Mouse (Mus musculus) heart, postnatal 10 days (tissue): Measurements from ENCODE around the gene Cfb. TPM values are rescaled to one million over a fixed set of nuclear protein-coding genes. Genes with fewer than 3 reads are reported as not detected.
A peak's percentile ranks its signal among the peaks of the same experiment; 100 is the strongest.
"Not testable (repeated sequence)": the region's sequence is repeated elsewhere in the genome, so short reads cannot be mapped to it uniquely, and the experiment has no call there.

Source experiments
- DNase-seq, 2 experiments: peaks; one replicate each; pipeline ENCODE4 v3.0.0; 2021
- intact Hi-C: fragments of 180-260 bp; cut with DNase I; formaldehyde crosslinking; loops from one replicate; pipeline ENCODE4 v1.15.1; 2025
- microRNA-seq, 2 experiments: library from miRNA; unstranded; fragments of <30 nt; microRNA quantifications; one replicate each; pipeline ENCODE4 v1.2.0; 2022
- total RNA-seq, 2 experiments: library from RNA; stranded (reverse); gene quantifications; 2 replicates each; pipeline ENCODE4 v1.2.3; 2021

Gene Cfb
- total RNA-seq, 2 experiments from 2014 or later, result 3.5 to 7.0 TPM

DNA sequence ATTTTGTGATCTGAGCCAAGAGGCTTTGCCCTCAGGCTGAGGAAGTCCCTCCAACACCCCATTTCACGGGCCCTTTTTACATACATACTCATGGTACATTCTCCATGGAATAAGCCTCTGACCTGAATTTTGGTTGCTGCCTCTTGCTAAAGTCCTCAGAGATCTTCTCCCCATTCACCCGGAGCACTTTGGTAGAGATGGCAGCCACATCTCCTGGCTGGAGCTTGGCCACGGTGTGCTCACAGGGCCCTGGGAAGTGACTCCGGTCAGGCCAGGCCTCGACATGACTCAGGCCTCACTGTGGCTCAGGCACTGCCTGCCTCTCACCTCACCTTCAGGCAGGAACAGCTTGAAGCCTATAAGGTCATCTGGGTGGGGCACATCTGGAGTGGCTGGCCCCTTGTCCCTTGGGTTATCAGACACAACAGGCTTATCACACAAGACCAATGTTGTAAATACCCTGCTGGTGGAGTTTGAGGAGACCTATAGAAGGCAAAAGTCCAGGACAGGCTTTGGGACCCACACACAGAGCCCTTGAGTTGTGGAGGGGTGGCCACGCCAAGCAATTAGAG is 21.5 kb downstream of the Cfb start:
- intact Hi-C loops, result loop anchor here (10.0 kb wide), 1 partner anchor 394 kb away; the partner anchor contains the start of genes Atp6v1g2 and Nfkbil1
- DNase-seq, result no peak

DNA sequence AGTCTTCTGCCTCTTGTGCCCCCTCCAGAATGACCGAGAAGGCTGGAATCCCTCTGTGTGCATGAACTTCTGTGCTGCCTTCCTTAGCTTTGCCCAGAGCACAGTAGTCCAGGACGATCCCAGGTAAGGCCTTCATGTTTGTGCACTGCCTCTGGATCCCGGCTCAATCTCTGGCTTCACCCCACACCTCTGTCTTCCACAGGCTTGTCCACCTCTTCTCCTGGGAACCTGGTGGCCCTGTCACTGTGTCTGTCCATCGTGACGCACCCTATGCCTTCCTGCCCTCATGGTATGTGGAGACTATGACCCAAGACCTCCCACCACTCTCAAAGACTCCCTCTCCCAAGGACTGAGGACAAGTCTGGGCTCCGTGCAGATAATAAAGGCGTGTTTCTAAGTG is 23.5 kb downstream of the Cfb start:
- DNase-seq, result no peak
- intact Hi-C loops, result no loop called here

DNA sequence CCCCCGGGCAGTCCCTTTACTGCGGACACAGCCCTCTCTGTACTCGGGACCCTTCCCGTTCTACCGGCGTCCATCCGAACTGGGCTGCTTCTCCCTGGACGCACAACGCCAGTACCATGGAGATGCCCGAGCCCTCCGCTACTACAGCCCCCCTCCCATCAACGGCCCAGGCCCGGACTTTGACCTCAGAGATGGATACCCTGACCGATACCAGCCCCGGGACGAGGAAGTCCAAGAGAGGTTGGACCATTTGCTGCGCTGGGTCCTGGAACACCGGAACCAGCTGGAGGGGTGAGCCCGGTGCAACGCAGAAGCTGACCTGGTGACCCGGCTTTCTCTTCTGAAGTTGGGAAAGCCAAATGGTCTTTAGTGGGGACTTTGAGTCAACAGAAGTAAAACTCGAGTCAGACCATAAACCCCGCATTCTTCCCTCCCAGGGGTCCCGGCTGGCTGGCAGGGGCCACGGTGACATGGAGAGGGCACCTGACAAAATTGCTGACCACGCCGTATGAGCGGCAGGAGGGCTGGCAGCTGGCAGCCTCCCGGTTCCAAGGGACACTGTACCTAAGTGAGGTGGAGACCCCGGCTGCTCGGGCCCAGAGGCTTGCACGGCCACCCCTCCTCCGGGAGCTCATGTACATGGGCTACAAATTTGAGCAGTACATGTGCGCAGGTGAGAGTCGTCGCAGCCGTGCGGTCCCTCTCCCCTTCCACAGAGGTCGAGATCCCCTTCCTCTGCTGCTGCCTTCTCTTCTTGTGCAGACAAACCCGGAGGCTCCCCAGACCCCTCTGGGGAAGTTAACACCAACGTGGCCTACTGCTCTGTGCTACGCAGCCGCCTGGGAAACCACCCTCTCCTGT is 24.6 kb downstream of the Cfb start:
- intact Hi-C loops, result no loop called here
- DNase-seq, result peak in 1 of 2 experiments; percentile 14

DNA sequence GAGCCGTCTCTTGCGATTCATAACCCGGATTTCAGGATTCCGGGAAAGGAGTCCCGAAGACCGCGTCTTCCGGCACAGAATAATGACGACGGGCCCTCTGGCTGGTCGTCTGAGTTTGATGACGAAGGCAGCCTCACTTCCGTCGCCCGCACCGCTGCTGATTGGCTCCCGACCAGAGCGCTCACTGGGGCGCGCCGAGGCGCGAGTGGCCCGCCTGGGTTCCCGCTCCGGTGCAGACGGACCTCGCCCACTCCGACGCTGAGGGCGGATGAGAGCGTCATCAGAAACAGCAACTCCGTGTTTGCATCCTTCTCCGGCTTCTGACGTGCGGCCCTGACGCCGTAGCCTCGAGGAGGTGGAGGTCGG is 25.5 kb downstream of the Cfb start, which contains the start of the genes Stk19 and Dxo:
TSS of gene Stk19 (minus strand) at position 90 of the 366 bp plus-strand sequence.
TSS of gene Dxo (plus strand) at position 164 of the 366 bp plus-strand sequence.
- intact Hi-C loops, result no loop called here
- DNase-seq, result peak; percentile 97 to 99

DNA sequence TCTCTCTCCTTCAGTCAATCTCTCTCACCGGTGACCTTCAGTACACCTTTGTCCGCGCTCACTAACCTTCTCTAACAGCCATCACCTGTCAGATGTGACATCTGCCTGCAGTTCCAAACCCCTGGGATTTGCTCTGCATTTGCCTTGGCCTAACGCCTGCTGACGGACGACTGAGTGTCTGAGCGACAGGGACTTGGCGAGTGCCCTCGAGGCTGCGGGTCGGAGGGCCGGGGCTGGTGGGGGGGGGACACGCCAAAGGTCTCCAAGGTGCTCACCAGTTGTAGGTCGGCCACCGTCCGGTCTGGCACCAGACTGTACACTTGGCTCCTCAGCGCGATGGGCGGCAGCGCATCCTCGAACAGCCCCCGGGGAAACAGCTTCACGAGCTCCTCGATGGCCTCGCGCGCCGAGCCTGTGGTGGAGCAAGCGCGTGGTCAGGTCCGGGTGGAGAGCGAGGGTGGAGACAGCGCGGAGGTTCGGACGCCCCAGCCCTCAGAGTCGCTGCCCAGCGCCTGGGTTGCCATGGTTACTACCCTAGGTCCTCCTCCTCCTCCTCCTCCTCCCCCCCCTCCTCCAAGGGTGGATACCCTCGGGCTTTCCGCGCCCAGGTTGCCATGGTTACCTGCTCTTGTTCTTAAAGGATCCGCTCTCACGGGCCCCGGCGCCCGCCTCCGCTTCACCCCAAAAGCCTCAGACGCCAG is 26.0 kb downstream of the Cfb start:
- intact Hi-C loops, result no loop called here
- DNase-seq, result peak in 1 of 2 experiments; percentile 23

DNA sequence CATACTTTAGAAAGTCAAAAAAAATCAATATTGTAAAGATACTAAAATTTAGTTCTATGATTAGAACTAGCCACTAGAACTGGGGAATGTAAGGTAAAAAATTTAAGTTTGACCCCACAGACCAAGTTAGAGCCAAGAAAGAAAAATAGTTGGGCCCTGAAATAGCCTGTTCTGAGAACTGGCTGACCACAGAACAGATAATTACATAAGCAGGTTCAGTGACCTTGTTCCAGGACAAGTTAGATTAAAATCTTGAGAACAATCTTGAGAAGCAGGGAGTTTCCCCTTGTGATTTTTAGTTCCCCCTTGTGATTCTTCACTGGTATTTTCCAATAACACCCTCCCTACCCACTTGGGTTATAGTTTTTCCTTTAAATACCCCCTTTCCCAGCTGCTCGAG is 31.5 kb downstream of the Cfb start:
- intact Hi-C loops, result not testable (repeated sequence)

DNA sequence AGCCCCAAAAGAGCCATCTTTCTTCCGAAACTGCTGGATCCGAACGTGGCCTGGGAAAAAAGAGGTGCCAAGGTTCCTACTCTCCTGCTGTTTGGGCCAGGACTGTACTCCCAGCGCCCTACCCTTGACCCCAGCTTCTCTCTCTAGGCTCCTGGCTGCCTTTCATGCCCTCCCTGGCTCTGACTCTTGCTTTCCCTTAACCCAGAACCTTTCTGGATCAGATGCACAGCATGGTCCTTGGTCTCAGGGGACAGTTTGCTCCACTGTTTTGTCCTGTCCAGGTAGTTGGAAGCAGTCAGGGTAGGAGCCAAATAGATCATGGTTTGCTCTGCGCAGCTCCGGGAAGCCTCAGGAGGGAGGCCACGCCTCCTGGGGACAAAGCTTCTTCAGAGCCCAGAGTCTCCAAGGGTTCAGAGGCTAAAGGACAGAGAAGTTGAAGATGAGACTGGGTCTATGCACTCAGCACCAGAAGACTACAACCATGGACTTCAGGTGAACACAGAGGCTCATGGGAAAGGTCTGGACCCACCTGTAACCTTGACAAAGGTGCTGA is 47.4 kb downstream of the Cfb start:
- intact Hi-C loops, result loop anchor here (5.0 kb wide), 1 partner anchor 163 kb away; no protein-coding TSS in a partner anchor
- DNase-seq, result no peak

More for the DNA sequence above, 31.5 kb downstream of the Cfb start:
- DNase-seq, result not testable (repeated sequence)

DNA sequence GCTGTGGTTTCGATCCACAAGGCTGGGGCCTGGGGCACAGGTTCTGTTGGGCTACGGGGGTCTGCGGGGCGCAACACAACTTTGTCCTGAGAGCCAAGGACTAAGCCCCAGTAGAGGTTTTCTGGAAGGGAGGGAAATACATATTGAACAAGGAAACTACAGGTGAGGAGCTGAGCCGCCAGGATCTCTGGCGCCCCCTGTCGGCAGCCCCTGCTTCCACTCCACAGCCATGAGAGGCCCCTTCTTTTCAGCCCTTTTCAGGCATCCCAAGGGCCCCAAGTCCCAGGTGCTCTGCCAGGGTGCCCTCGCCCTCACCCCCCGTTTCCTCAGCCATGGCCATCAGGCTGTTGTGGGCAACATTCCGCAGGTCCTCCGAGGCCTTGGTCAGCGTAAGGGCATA is 48.6 kb downstream of the Cfb start:
- peak; percentile 24 to 32 for DNase-seq
- intact Hi-C loops, result loop anchor here (2.0 to 5.0 kb wide), 2 partner anchors 83 to 161 kb away; no protein-coding TSS in a partner anchor

DNA sequence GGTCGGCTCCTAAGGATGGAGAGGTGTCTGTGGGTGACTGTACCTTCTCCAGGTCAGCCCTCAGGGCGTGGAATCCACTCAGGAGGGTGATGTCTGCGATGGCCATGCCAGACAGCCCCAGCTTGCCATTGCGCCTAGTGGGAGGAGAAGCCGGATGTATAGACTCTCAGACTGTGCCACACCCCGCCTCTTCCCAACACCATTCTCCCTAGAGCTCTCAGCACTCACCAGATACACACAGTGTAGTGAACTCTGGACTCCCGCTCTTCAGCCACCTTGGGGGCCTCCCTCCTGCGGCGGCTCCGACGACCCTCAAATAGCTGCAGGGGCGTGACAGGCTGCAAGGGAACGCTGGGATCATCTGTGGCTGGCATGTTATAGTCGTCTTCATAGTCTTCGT is 51.0 kb downstream of the Cfb start:
- no peak for DNase-seq

DNA sequence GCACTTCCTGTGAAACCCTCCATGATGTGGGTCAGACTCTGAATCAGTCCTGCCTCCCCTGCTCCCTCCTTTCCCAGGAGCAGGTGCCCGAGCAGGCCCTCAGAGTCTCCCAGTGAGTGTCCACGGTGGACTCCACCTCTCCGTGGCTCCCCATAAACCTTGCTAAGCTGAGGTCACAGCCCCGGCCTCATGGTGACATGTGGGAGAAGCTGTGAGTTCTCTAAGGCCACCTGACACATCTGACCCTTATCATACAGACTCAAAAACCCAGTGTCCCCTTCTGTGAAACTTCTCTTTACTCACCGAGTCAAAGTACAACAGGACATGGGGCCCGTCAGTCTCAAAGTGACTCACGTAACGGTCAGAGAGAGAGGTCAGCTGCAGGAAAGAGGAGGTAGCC is 51.5 kb downstream of the Cfb start:
- intact Hi-C loops, result loop anchor here (5.0 kb wide), 1 partner anchor 159 kb away; no protein-coding TSS in a partner anchor
- not testable (repeated sequence) for DNase-seq

More for the DNA sequence above, 51.0 kb downstream of the Cfb start:
- intact Hi-C loops, result loop anchor here (5.0 kb wide), 1 partner anchor 159 kb away; no protein-coding TSS in a partner anchor

DNA sequence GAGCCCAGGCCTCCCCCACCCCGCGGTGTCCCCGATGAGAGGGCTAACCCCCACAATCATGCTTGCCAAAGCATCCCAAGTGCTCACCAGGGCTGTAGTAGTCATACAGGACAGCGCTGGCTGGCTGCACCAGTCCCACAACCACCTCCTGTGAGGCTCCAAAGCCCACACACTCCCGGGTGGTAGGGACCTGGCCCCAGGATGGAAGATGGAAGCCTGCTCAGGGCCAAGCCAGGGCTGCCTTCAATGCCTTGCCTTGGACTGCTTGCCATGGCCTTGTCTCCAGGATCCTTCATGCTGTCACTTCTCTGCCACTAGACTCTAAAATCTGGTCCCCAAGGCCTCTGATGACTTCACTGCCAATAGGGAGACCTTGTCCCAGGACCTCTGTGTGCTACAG is 51.9 kb downstream of the Cfb start:
- intact Hi-C loops, result loop anchor here (5.0 kb wide), 1 partner anchor 158 kb away; no protein-coding TSS in a partner anchor
- not testable (repeated sequence) for DNase-seq

DNA sequence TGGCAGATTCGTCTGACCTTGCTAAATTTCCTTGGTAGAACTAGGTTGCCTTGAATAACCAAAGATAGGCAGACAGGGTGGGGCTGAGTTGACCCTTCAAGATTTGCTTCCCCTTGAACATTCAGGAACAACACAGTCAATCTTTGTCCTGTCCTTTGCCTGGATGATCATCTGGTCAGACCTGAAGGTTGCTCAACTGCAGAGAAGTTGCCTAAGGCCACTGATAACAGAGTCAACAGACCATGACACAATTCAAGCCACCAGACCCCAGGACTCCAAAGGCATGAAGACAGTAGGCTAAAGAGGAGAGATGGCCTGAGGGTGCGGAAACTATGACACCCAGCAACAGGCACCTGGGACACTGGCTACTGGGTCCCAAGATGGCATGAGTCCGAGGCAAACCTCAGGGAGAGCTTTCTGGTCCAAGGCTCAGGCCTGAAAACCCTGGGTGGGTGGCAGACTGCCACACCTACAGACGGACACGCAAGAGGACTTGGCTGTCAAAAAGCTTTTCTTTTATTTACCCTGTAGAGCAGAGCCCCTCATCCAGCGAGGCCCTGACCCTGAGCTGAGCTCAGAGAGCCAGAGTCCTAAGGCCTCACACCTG is 53.6 kb downstream of the Cfb start:
- DNase-seq, result no peak
- intact Hi-C loops, result no loop called here

DNA sequence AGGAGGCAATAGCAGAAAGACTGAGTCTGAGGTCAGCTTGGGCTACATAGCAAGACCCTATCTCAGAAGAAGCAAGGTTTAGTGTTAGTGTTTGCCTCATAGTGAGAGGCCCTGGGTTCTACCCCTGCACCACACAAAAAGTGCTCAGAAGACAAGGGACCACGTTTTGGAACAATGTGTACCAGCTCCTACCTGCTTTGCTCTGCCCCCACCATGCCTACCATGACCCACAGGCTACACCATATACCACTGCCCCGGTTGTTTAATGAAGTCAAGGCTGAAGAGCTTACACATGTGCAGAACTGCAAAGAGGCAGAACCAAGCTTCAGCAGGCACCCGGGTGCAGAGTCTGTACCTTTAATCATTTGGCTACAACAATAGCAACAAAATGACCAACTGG is 55.1 kb downstream of the Cfb start:
- intact Hi-C loops, result no loop called here
- no peak for DNase-seq

Small RNA genes within 50 kb of the gene (microRNA-seq; reads per million reads assigned to microRNA genes)
- 0 reads per million in 2 experiments for gene Mir6970
- gene Mir6971, result 2.1 reads per million in 2 experiments
- gene Mir6972, result 0 reads per million in 2 experiments

Other genes with a start within 250 kb of the Cfb start
- 1 to 10 TPM; 2.1 to 3.5 TPM for gene Egfl8, start 246.5 kb downstream of the Cfb start, total RNA-seq
- gene Ppt2, start 234.0 kb downstream of the Cfb start, total RNA-seq, result 10 to 100 TPM; 39.0 to 45.7 TPM
- gene Prrt1, start 233.0 kb downstream of the Cfb start, total RNA-seq, result 1 to 10 TPM in 1 of 2 experiments, under 1 TPM in 1; 0.89 to 1.2 TPM
- 1 to 10 TPM; 8.5 to 9.9 TPM for gene Fkbpl, start 217.8 kb downstream of the Cfb start, total RNA-seq
- gene Atf6b, start 215.4 kb downstream of the Cfb start, total RNA-seq, result 10 to 100 TPM; 19.0 to 19.3 TPM
- gene Tnxb, start 192.0 kb downstream of the Cfb start, total RNA-seq, result 10 to 100 TPM; 63.9 to 66.5 TPM
- gene C4b, start 118.6 kb downstream of the Cfb start, total RNA-seq, result 10 to 100 TPM; 15.8 to 19.5 TPM
- gene Cyp21a1, start 58.0 kb downstream of the Cfb start, total RNA-seq, result not detected
- 10 to 100 TPM; 12.5 to 13.5 TPM for gene Stk19, start 25.6 kb downstream of the Cfb start, total RNA-seq
- gene Dxo, start 25.5 kb downstream of the Cfb start, total RNA-seq, result 10 to 100 TPM; 16.9 to 20.5 TPM
- gene Skiv2l, start 12.3 kb downstream of the Cfb start, total RNA-seq, result 10 to 100 TPM; 27.6 to 29.3 TPM
- 10 to 100 TPM; 21.0 to 21.3 TPM for gene Nelfe, start 12.1 kb downstream of the Cfb start, total RNA-seq
- gene Zbtb12, start 17.0 kb upstream of the Cfb start, total RNA-seq, result 1 to 10 TPM; 5.5 to 9.3 TPM
- not detected for gene Gm20547, start 19.5 kb upstream of the Cfb start, total RNA-seq
- gene C2, start 35.7 kb upstream of the Cfb start, total RNA-seq, result 1 to 10 TPM; 3.1 to 5.6 TPM
- 10 to 100 TPM; 52.4 to 58.2 TPM for gene Ehmt2, start 36.0 kb upstream of the Cfb start, total RNA-seq
- not detected for gene Slc44a4, start 51.9 kb upstream of the Cfb start, total RNA-seq
- gene Neu1, start 68.7 kb upstream of the Cfb start, total RNA-seq, result 10 to 100 TPM; 12.2 to 12.6 TPM
- gene Hspa1b, start 96.7 kb upstream of the Cfb start, total RNA-seq, result 1 to 10 TPM; 3.9 to 4.5 TPM
- not detected for gene Gm20481, start 107.4 kb upstream of the Cfb start, total RNA-seq
- 1 to 10 TPM; 2.6 TPM for gene Hspa1a, start 109.6 kb upstream of the Cfb start, total RNA-seq
- 1 to 10 TPM; 4.0 to 4.1 TPM for gene Hspa1l, start 110.2 kb upstream of the Cfb start, total RNA-seq
- 10 to 100 TPM; 28.8 to 31.7 TPM for gene Lsm2, start 119.3 kb upstream of the Cfb start, total RNA-seq
- gene Vars, start 138.5 kb upstream of the Cfb start, total RNA-seq, result 10 to 100 TPM; 34.5 to 35.6 TPM
- 1 to 10 TPM; 3.3 to 3.8 TPM for gene Vwa7, start 154.1 kb upstream of the Cfb start, total RNA-seq
- gene Sapcd1, start 165.5 kb upstream of the Cfb start, total RNA-seq, result under 1 TPM in 1 of 2 experiments, not detected in 1; 0.38 TPM
- gene Msh5, start 184.2 kb upstream of the Cfb start, total RNA-seq, result 1 to 10 TPM; 2.0 TPM
- gene Clic1, start 187.4 kb upstream of the Cfb start, total RNA-seq, result 100 to 1,000 TPM; 115 to 118 TPM
- 10 to 100 TPM; 84.5 to 86.1 TPM for gene Ddah2, start 196.5 kb upstream of the Cfb start, total RNA-seq
- gene Ly6g6c, start 202.9 kb upstream of the Cfb start, total RNA-seq, result not detected
- gene Mpig6b, start 203.7 kb upstream of the Cfb start, total RNA-seq, result under 1 TPM; 0.55 to 0.77 TPM
- under 1 TPM; 0.24 to 0.37 TPM for gene Ly6g6e, start 214.4 kb upstream of the Cfb start, total RNA-seq
- 1 to 10 TPM; 1.1 to 1.2 TPM for gene Ly6g6d, start 215.5 kb upstream of the Cfb start, total RNA-seq
- gene Ly6g6f, start 223.1 kb upstream of the Cfb start, total RNA-seq, result not detected
- gene Abhd16a, start 226.7 kb upstream of the Cfb start, total RNA-seq, result 10 to 100 TPM; 51.0 to 55.7 TPM
- not detected for gene Ly6g5c, start 245.8 kb upstream of the Cfb start, total RNA-seq